Mouse (Mus musculus) lung, postnatal 4 days (tissue): Measurements from ENCODE around the gene Gm3488.
"Not testable (repeated sequence)": the region's sequence is repeated elsewhere in the genome, so short reads cannot be mapped to it uniquely, and the experiment has no call there.

ENCODE experiments used
- DNase-seq, 2 experiments: peaks; one replicate each; pipeline ENCODE4 v3.0.0; 2021

Gm3488 gene

DNA sequence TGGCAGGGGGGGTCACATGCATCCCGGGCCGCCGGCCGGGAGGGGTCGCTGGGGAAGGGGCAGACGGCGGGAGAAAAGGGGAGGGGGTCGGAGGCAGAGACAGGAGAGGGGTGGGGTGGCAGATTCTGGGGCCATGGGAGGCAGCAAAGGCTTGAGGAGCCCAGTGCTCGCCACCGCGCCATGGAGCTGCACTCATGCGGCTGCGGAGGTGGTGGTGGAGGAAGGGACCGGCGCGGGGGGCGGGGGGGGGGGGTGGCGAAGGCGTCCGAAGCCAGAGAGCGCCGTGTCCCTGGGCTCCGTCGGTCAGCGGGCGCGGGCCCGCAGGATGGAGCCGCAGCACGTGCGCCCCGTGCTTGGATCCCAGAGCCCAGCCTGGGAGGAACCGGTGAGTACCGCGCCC is at the start of gene Gm3488:
Gene Gm3488, plus strand, starts transcription at position 301 of the 400 bp plus-strand sequence.
- not testable (repeated sequence) for DNase-seq

GRCm38 (mm10) chr14:5455367-5455766 is 46.1 kb upstream of the Gm3488 start, which contains the start of gene Gm3194:
TSS of gene Gm3194 (minus strand) at chr14:5455467.
- not testable (repeated sequence) for DNase-seq

DNA sequence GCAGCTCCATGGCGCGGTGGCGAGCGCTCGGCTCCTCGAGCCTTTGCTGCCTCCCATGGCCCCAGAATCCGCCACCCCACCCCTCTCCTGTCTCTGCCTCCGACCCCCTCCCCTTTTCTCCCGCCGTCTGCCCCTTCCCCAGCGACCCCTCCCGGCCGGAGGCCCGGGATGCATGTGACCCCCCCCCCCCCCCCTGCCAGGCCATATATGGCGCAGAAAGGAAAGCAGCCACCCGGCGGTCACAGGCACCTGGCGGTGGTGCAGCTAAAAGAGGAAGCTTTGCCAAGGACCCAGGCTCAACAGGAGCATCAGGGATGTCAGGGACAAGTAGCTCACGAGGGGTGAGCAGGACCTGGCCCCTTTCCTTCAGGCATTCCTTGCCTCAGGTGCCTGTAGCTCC is 41.0 kb upstream of the Gm3488 start:
- not testable (repeated sequence) for DNase-seq

DNA sequence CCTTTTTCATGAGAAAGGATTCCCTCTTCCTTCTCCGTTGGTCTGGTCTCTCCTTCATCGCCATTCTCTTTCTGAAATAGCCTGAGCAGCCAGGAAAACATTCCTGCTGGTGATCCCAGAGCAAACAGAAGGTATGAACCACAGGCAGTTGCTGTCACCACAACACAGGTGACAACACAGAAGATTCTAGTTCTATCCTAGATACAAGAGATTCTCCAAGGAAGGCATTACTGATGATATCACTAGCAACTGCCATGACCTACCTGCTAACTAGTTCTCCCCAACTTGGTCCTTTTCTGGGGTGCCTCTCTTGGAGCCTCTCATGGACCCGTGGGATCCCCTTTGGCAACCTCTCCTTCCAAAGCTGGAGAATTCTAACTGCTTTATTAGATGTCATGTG is 23.7 kb upstream of the Gm3488 start, which contains the start of gene Gm8246:
Gene Gm8246, minus strand, starts transcription at position 101 of the 400 bp plus-strand sequence.
- not testable (repeated sequence) for DNase-seq

- not testable (repeated sequence) for DNase-seq
These were observed 17.6 kb upstream of the Gm3488 start, which contains the start of gene Gm3187 for GRCm38 (mm10) chr14:5483907-5484306. TSS of gene Gm3187 (plus strand) at chr14:5484207.

DNA sequence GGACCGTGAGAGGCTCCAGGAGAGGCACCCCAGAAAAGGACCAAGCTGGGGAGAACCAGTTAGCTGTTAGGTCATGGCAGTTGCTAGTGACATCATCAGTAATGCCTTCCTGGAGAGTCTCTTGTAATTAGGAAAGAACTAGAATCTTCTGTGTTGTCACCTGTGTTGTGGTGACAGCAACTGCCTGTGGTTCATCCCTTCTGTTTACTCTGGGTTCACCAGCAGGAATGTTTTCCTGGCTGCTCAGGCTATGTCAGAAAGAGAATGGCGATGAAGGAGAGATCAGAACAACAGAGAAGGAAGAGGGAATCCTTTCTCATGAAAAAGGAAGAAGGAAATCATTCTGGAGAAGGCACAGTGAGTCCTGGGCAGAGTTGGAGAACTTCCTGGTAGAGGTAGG is 36.7 kb downstream of the Gm3488 start, which contains the start of gene Gm3532:
Gene Gm3532, plus strand, starts transcription at position 301 of the 400 bp plus-strand sequence.
- DNase-seq = not testable (repeated sequence)
